In the genomic region with DNA sequence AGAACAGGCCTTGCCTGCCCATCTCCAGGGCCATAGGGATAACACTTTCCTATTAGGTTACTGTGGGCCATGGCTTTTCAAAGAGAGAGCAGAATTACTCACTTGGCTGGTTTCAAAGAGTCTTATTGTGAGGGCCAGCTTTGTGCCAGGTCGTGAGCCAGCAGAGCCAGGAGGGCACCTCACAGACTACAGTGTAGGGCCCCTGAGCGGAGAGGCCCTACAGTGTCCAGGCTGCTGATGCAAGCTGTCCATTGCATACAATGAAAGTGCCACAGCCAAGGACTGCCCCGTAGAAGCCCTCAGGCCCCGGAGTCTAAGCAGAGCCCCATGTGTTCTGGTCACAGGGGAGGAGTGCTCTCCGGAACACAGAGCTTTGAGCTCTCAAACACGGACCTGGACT, we compare ENCODE assay signal across 21 mouse cellular contexts. TPM values are rescaled to one million over a fixed set of nuclear protein-coding genes. Genes with fewer than 3 reads are reported as not detected.
DNase-seq lines count a peak whose midpoint lies in the region; ATAC-seq and TF ChIP-seq lines count a peak whose summit lies in the region.
"Had no signal": no experiment of that assay in that cellular context is flagged by ENCODE, and none has a peak within 500 bp of the region (broad histone marks: within the 10 kb centered on the region; RNA-seq: fewer than 3 reads in every experiment).

No protein-coding gene starts in this region.

- H3K27ac ChIP-seq in cerebellum, adult 2 months (ENCODE audit: insufficient read depth, low read length): peak overlapping the region; percentile 4; the same call in 1 of the 2 replicates
- H3K27ac ChIP-seq in forebrain, embryonic 10.5 days: 0 out of 2 replicates have a peak overlapping the region, but pooled peaks have one; percentile 3
- no peak overlapping the region for H3K27ac ChIP-seq in forebrain, embryonic 16.5 days (ENCODE audit: low read length)
- H3K27ac ChIP-seq in kidney, embryonic 14.5 days (ENCODE audit: low read depth, low read length): no peak overlapping the region
- H3K27ac ChIP-seq: embryonic facial prominence, embryonic 10.5 days; forebrain, embryonic 15.5 days; hindbrain, embryonic 12.5 days; kidney, postnatal 0 days had no signal

- H3K9me3 ChIP-seq in forebrain, embryonic 10.5 days: no peaks in the 10 kb centered on the region
- H3K9me3 ChIP-seq in forebrain, embryonic 16.5 days (ENCODE audit: control insufficient read depth, low read length): no peaks in the 10 kb centered on the region
- H3K9me3 ChIP-seq in kidney, embryonic 14.5 days (ENCODE audit: control insufficient read depth, low read length): no peaks in the 10 kb centered on the region
- H3K9me3 ChIP-seq: embryonic facial prominence, embryonic 10.5 days; forebrain, embryonic 15.5 days; heart, embryonic 12.5 days; hindbrain, embryonic 12.5 days had no signal

- H3K4me2 ChIP-seq in forebrain, embryonic 16.5 days (ENCODE audit: low read length): no peak overlapping the region
- no peak overlapping the region for H3K4me2 ChIP-seq in kidney, embryonic 14.5 days (replicated peaks; ENCODE audit: low read depth, low read length)
- H3K4me2 ChIP-seq: forebrain, embryonic 15.5 days; heart, embryonic 12.5 days; hindbrain, embryonic 12.5 days had no signal

- no peak for TF ChIP-seq CTCF in cerebellum, adult 2 months (IDR thresholded peaks at IDR 0.05; ENCODE audit: borderline replicate concordance, insufficient read depth, low read depth, low read length)

- H3K4me3 ChIP-seq in cerebellum, adult 2 months (replicated peaks; ENCODE audit: insufficient read depth, low read depth, low read length): no peak overlapping the region
- no peak overlapping the region for H3K4me3 ChIP-seq in forebrain, embryonic 10.5 days
- no peak overlapping the region for H3K4me3 ChIP-seq in forebrain, embryonic 16.5 days (replicated peaks; ENCODE audit: low read length)
- H3K4me3 ChIP-seq in kidney, embryonic 14.5 days (ENCODE audit: low read length): no peak overlapping the region
- H3K4me3 ChIP-seq: embryonic facial prominence, embryonic 10.5 days; forebrain, embryonic 15.5 days; heart, embryonic 12.5 days; hindbrain, embryonic 12.5 days had no signal

- 12% methylated on average over 6 of the region's 6 CpGs for WGBS in cerebellum, adult 2 months
- 88% methylated on average over 6 of the region's 6 CpGs for WGBS in forebrain, embryonic 10.5 days
- 56% methylated on average over 6 of the region's 6 CpGs for WGBS in forebrain, embryonic 16.5 days
- 84% methylated on average over 6 of the region's 6 CpGs for WGBS in kidney, embryonic 14.5 days

- TF ChIP-seq POLR2A in cerebellum, adult 2 months (IDR thresholded peaks at IDR 0.05; ENCODE audit: borderline replicate concordance, insufficient read depth, low read length): no peak

- no peaks in the 10 kb centered on the region for H3K36me3 ChIP-seq in forebrain, embryonic 10.5 days (replicated peaks)
- H3K36me3 ChIP-seq in forebrain, embryonic 16.5 days (ENCODE audit: control insufficient read depth, insufficient read depth): peaks cover 6% of the 10 kb centered on the region; the same call in 1 of the 2 replicates
- no peaks in the 10 kb centered on the region for H3K36me3 ChIP-seq in kidney, embryonic 14.5 days (ENCODE audit: control insufficient read depth, insufficient read depth, low read length)
- H3K36me3 ChIP-seq: embryonic facial prominence, embryonic 10.5 days; heart, embryonic 12.5 days had no signal

- no peak for ATAC-seq in forebrain, embryonic 16.5 days
- no peak for ATAC-seq in kidney, embryonic 14.5 days (ENCODE audit: low FRiP score, low TSS enrichment)
- ATAC-seq: activated CD4-positive, CD25-positive, alpha-beta regulatory T cell, adult 4 months; forebrain, embryonic 15.5 days; intestine, embryonic 16.5 days; Patski had no signal

- peaks cover 22% of the 10 kb centered on the region for H3K4me1 ChIP-seq in cerebellum, adult 2 months (ENCODE audit: control insufficient read depth, insufficient read depth, low read length)
- peaks cover 30% of the 10 kb centered on the region for H3K4me1 ChIP-seq in forebrain, embryonic 10.5 days
- H3K4me1 ChIP-seq in forebrain, embryonic 16.5 days (replicated peaks; ENCODE audit: control insufficient read depth, insufficient read depth, low read length): no peaks in the 10 kb centered on the region
- H3K4me1 ChIP-seq in kidney, embryonic 14.5 days (ENCODE audit: control insufficient read depth, insufficient read depth, low read length): no peaks in the 10 kb centered on the region
- H3K4me1 ChIP-seq: forebrain, embryonic 15.5 days; heart, embryonic 12.5 days had no signal

- H3K9ac ChIP-seq in forebrain, embryonic 16.5 days (replicated peaks; ENCODE audit: low read depth, low read length): no peak overlapping the region
- peak overlapping the region; percentile 12; the same call in 1 of the 2 replicates for H3K9ac ChIP-seq in kidney, embryonic 14.5 days (ENCODE audit: low read depth, low read length)
- H3K9ac ChIP-seq: forebrain, embryonic 15.5 days; heart, embryonic 12.5 days; hindbrain, embryonic 12.5 days had no signal

- peak; percentile 60 to 74 for DNase-seq in cerebellum, adult 2 months
- DNase-seq in cerebellum, adult 11 months: no peak
- no peak for DNase-seq in forebrain, embryonic 10.5 days (ENCODE audit: extremely low spot score, low spot score)
- DNase-seq in kidney, adult 11 months: no peak
- peak; percentile 46 to 50 for DNase-seq in cerebellum, postnatal 36 days
- DNase-seq: adrenal gland, postnatal 14 days; gastrocnemius, postnatal 25 days; heart, postnatal 36 days; kidney, adult 8-10 months had no signal

- no peaks in the 10 kb centered on the region for H3K27me3 ChIP-seq in cerebellum, adult 2 months (ENCODE audit: control insufficient read depth, insufficient read depth, low read length)
- peaks cover 14% of the 10 kb centered on the region; the same call in 1 of the 2 replicates for H3K27me3 ChIP-seq in forebrain, embryonic 10.5 days (ENCODE audit: poor library complexity, severe bottlenecking)
- no peaks in the 10 kb centered on the region for H3K27me3 ChIP-seq in forebrain, embryonic 16.5 days (replicated peaks; ENCODE audit: control insufficient read depth, insufficient read depth, low read length)
- no peaks in the 10 kb centered on the region; the same call in 1 of the 2 replicates for H3K27me3 ChIP-seq in kidney, embryonic 14.5 days (ENCODE audit: control insufficient read depth, insufficient read depth, low read length)
- H3K27me3 ChIP-seq: forebrain, embryonic 15.5 days had no signal

RNA-seq across cellular contexts. Expression of gene Slc22a12, which starts 59.9 kb away (rescaled TPM):
- 0.15 and 0.24 TPM in 2 replicates for polyA plus RNA-seq in cerebellum, adult 2 months (2012; rRNA removed)
- polyA plus RNA-seq in forebrain, embryonic 10.5 days (2016; fragmentation: Nextera tagmentation; extraction: Ambion mirVana): not detected in 2 replicates
- polyA plus RNA-seq in forebrain, embryonic 16.5 days (2015; fragmentation: Nextera tagmentation; extraction: Ambion mirVana): not detected in 2 replicates
- polyA plus RNA-seq in kidney, embryonic 14.5 days (2014; fragmentation: Nextera tagmentation; extraction: Ambion mirVana): 1.8 and 2.5 TPM in 2 replicates
- polyA plus RNA-seq: activated CD4-positive, CD25-positive, alpha-beta regulatory T cell, adult 4 months; embryonic facial prominence, embryonic 10.5 days; embryonic facial prominence, embryonic 14.5 days; forebrain, embryonic 15.5 days; heart, embryonic 12.5 days; heart, embryonic 16.5 days; hindbrain, embryonic 12.5 days; intestine, embryonic 16.5 days; Patski had no signal

Comparison
In these comparisons a context has a peak if more than half of its experiments do, and no peak if none do; other contexts are left out.
1. DNase-seq: peak in cerebellum, adult 2 months (2 of 2) and cerebellum, postnatal 36 days (2 of 2); none in cerebellum, adult 11 months (single experiment), forebrain, embryonic 10.5 days (single experiment) and kidney, adult 11 months (single experiment).
2. H3K27ac ChIP-seq: peak in cerebellum, adult 2 months (single experiment) and forebrain, embryonic 10.5 days (single experiment); none in forebrain, embryonic 16.5 days (single experiment) and kidney, embryonic 14.5 days (single experiment).